Mouse (Mus musculus) megakaryocyte, embryonic 14.5 days (primary cell): ENCODE measurements around the gene BC048562.

Source experiments
- FLI1 ChIP-seq: IDR thresholded peaks from 2 replicates; pipeline ENCODE4 v1.6.1; 2012; ENCODE audit warnings: low read length, inconsistent platforms, mixed read lengths
- GATA1 ChIP-seq: IDR thresholded peaks from 3 replicates; pipeline ENCODE4 v1.6.1; 2012; ENCODE audit warnings: mixed read lengths, low read length, inconsistent platforms, borderline replicate concordance

DNA sequence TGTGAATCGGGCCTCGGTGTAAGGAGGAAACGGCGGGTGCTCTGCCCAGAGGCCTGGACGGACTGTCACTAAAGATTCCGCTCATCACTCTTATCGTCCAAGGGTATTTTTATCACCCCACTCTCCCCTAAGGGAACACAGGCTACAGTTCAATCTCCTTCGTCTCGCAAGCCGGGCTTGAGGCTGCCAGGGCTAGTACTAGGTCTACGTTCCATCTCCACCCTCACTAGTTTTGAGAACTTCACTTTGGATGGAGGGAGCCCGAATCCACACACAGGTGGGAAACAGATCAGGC lies 55.0 kb downstream of the BC048562 start:
- TF ChIP-seq GATA1, result no peak
- no peak for TF ChIP-seq FLI1
